Mouse (Mus musculus): ENCODE results near the gene Inf2. TPM values are rescaled to one million over a fixed set of nuclear protein-coding genes. Genes with fewer than 3 reads are reported as not detected.

The Inf2 gene
- polyA plus RNA-seq, 2 experiments, result 2.0 to 6.2 TPM

DNA sequence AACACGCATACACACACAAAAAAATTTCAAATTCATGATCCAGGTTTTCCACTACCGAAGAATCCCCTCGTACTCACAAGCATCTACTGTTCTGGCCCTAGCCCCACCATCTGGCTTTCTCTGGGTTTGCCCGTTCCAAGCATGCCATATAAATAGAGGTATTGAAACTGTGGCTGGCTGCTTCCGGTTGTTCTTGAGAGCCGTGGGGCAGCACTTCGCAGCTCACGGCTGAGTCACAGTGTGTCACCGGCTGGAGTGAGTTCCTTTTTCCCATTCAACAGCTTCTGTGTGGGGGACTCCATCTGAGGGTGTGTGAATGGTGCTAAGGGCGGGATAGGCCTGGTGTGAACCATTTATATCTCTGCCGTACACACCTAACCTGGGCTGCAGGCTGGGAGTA lies 28.6 kb downstream of the Inf2 start:
- Histone ChIP-seq H3K4me2 (ENCODE audit: low read depth) (no peak overlapping the region), H3K27ac (no peak overlapping the region), H3K4me3 (ENCODE audit: insufficient read depth in 1 of 2, low read depth in 2 of 2, low read length in 2 of 2) (no peak overlapping the region), H3K36me3 (replicated peaks; ENCODE audit: control insufficient read depth, insufficient read depth, low read depth) (no peaks in the 10 kb centered on the region), H3K27me3 (ENCODE audit: control insufficient read depth, insufficient read depth, low read length) (no peaks in the 10 kb centered on the region; the same call in none of the 2 replicates), H3K9ac (replicated peaks) (no peak overlapping the region; the same call in 1 of the 2 replicates), H3K9me3 (ENCODE audit: control insufficient read depth, low read length) (no peaks in the 10 kb centered on the region), H3K4me1 (replicated peaks; ENCODE audit: control insufficient read depth in 2 of 2, insufficient read depth in 2 of 2, low read length in 1 of 2) (peaks cover 3 to 9% of the 10 kb centered on the region in 2 experiments; a peak in 2 of 4 replicates)
- 34% methylated on average over 11 of the region's 11 CpGs for WGBS (ENCODE audit: insufficient replicate concordance)
- ATAC-seq (ENCODE audit: insufficient read depth) (no peak), DNase-seq (ENCODE audit: low read depth in 3 of 3, low spot score in 3 of 3) (no peak)
- TF ChIP-seq EP300 (IDR thresholded peaks at IDR 0.05; ENCODE audit: low read depth), result no peak; the same call in 1 of the 2 replicates
- TF ChIP-seq CTCF (IDR thresholded peaks at IDR 0.05; ENCODE audit: low read depth), result no peak

DNA sequence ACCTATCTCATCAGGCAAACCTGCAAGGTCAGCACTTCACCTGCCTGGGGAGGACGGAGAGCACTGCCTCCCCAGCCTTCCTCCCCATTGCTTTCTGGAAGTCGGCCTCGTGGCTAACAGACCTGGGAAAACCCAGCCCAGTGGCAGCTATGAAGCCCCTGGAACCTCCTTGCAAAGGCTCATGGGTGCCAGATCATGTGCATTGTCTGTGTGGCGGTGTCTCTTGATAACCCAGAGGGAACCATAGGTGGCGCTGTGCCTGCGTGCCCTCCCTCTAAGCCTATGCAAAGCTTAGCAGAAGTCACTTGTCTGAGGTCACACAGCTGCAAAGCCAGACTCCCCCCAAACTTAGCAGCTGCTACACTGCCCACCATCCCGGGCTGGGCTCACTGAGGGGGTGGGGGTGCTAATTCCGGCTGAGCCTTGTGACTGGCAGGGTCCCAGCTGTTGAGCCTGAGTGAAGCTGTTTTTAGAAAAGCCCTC lies 29.4 kb downstream of the Inf2 start:
- no peaks in the 10 kb centered on the region for H3K9me3 ChIP-seq (ENCODE audit: control insufficient read depth, low read length)

DNA sequence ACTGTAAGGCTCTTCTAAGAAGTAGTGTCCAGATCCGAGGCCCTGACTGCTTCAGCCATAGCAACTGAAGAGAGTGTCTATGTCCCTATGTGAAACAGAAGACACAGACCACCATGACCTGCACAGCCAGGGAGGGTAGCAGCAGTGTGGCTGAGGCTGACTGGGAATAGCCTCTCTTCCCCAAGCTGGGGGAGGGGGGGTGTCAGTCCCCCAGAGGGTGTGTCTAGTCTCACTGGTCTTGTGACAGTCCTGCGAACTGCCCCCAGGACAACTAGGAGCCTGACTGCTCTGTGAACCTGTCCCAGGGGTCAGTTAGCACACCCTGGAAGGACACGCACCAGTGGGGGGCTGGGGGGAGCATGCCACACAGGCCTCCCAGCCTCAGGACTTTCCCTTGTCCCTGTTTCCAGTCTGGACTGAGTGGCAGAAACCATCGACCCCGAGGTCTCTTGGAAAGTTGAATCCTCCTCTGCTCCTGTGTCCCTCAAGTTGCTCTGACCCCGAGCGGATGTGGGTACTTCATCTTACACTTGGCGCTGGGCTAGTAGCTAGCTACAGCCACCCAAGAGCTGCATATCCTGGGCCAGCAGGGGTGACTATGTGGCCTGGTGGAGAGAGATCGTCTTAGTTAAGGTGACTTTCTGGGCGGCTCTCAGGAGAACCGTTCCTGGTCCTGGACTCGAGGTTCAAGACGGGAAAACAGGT lies 30.5 kb downstream of the Inf2 start:
- DNase-seq (ENCODE audit: low read depth in 3 of 3, low spot score in 3 of 3), result no peak
- ATAC-seq (ENCODE audit: insufficient read depth), result no peak; the same call in 1 of the 2 replicates
- no peak for TF ChIP-seq EP300 (IDR thresholded peaks at IDR 0.05; ENCODE audit: low read depth)
- no peak for TF ChIP-seq CTCF (IDR thresholded peaks at IDR 0.05; ENCODE audit: low read depth)
- H3K9ac ChIP-seq (replicated peaks), result no peak overlapping the region; the same call in 1 of the 2 replicates
- H3K36me3 ChIP-seq (replicated peaks; ENCODE audit: control insufficient read depth, insufficient read depth, low read depth), result no peaks in the 10 kb centered on the region
- H3K4me3 ChIP-seq (ENCODE audit: insufficient read depth in 1 of 2, low read depth in 2 of 2, low read length in 2 of 2), result peak overlapping the region; percentile 36 to 53; a peak in 3 of 4 replicates
- no peaks in the 10 kb centered on the region for H3K9me3 ChIP-seq (ENCODE audit: control insufficient read depth, low read length)
- 10% methylated on average over 13 of the region's 13 CpGs for WGBS (ENCODE audit: insufficient replicate concordance)
- H3K4me1 ChIP-seq (replicated peaks; ENCODE audit: control insufficient read depth in 2 of 2, insufficient read depth in 2 of 2, low read length in 1 of 2), result peaks cover 5 to 14% of the 10 kb centered on the region in 2 experiments; a peak in 2 of 4 replicates
- H3K27ac ChIP-seq, result no peak overlapping the region
- peak overlapping the region; percentile 75 for H3K4me2 ChIP-seq (ENCODE audit: low read depth)
- H3K27me3 ChIP-seq (ENCODE audit: control insufficient read depth, insufficient read depth, low read length), result no peaks in the 10 kb centered on the region; the same call in none of the 2 replicates

More for the DNA sequence above, 29.4 kb downstream of the Inf2 start:
- no peak overlapping the region for H3K4me2 ChIP-seq (ENCODE audit: low read depth)
- peaks cover 3 to 9% of the 10 kb centered on the region in 2 experiments; a peak in 2 of 4 replicates for H3K4me1 ChIP-seq (replicated peaks; ENCODE audit: control insufficient read depth in 2 of 2, insufficient read depth in 2 of 2, low read length in 1 of 2)
- peak in 2 of 3 experiments; percentile 45 to 53 for DNase-seq (ENCODE audit: low read depth in 3 of 3, low spot score in 3 of 3)
- no peak overlapping the region for H3K4me3 ChIP-seq (ENCODE audit: insufficient read depth in 1 of 2, low read depth in 2 of 2, low read length in 2 of 2)
- 5% methylated on average over 8 of the region's 8 CpGs for WGBS (ENCODE audit: insufficient replicate concordance)
- no peaks in the 10 kb centered on the region; the same call in none of the 2 replicates for H3K27me3 ChIP-seq (ENCODE audit: control insufficient read depth, insufficient read depth, low read length)
- H3K9ac ChIP-seq (replicated peaks), result no peak overlapping the region
- H3K27ac ChIP-seq, result no peak overlapping the region
- no peaks in the 10 kb centered on the region for H3K36me3 ChIP-seq (replicated peaks; ENCODE audit: control insufficient read depth, insufficient read depth, low read depth)
- TF ChIP-seq EP300 (IDR thresholded peaks at IDR 0.05; ENCODE audit: low read depth) (no peak), CTCF (IDR thresholded peaks at IDR 0.05; ENCODE audit: low read depth) (peak; percentile 87)
- peak; percentile 38; the same call in 1 of the 2 replicates for ATAC-seq (ENCODE audit: insufficient read depth)

DNA sequence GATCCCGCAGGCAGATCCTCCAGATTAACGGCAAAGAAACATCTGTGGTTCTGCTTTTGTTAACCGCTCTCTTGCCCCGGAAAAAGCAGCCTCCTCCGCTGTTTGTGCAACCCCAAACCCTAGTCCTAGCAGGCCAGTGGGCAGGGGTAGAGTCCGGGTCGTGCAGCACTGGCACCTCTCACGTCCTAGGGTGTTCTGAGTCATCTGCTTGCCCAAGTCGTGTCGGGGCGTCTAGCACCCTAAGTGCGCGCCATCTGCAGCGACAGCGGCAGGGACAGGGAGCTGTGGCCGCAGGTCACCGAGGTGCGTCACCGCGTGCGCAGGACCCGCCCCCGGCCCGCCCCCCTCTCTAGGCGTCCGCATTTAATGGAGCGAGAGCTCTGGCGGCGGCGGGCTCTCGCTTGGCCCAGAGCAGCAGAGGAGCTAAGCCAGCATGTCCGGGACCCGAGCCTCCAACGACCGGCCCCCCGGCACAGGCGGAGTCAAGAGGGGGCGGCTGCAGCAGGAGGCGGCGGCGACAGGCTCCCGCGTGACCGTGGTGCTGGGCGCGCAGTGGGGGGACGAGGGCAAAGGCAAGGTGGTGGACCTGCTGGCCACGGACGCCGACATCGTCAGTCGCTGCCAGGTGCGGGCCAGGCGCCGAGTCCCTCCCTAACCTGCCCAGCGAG lies 31.2 kb downstream of the Inf2 start, which contains the start of gene Adssl1:
Gene Adssl1, plus strand, starts transcription at position 360 of the 668 bp plus-strand sequence.
- TF ChIP-seq EP300 (IDR thresholded peaks at IDR 0.05; ENCODE audit: low read depth) (no peak), CTCF (IDR thresholded peaks at IDR 0.05; ENCODE audit: low read depth) (no peak)
- WGBS (ENCODE audit: insufficient replicate concordance), result under 1% methylated on average over 55 of the region's 56 CpGs
- Histone ChIP-seq H3K9me3 (ENCODE audit: control insufficient read depth, low read length) (no peaks in the 10 kb centered on the region), H3K27ac (no peak within 1 kb of the TSS), H3K4me3 (ENCODE audit: insufficient read depth in 1 of 2, low read depth in 2 of 2, low read length in 2 of 2) (peak within 1 kb of the TSS; percentile 36 to 53), H3K4me1 (replicated peaks; ENCODE audit: control insufficient read depth in 2 of 2, insufficient read depth in 2 of 2, low read length in 1 of 2) (peaks cover 5 to 14% of the 10 kb centered on the region in 2 experiments; a peak in 2 of 4 replicates), H3K27me3 (ENCODE audit: control insufficient read depth, insufficient read depth, low read length) (no peaks in the 10 kb centered on the region; the same call in none of the 2 replicates), H3K36me3 (replicated peaks; ENCODE audit: control insufficient read depth, insufficient read depth, low read depth) (no peaks in the 10 kb centered on the region), H3K4me2 (ENCODE audit: low read depth) (peak within 1 kb of the TSS; percentile 75), H3K9ac (replicated peaks) (peak within 1 kb of the TSS; percentile 37)
- DNase-seq (ENCODE audit: low read depth in 3 of 3, low spot score in 3 of 3) (no peak), ATAC-seq (ENCODE audit: insufficient read depth) (peak; percentile 53)
